ENCODE assay signal across 8 mouse cellular contexts in genomic region chr3:122245215-122245877, GRCm38 (mm10). TPM values are rescaled to one million over a fixed set of nuclear protein-coding genes. Genes with fewer than 3 reads are reported as not detected.
DNase-seq lines count a peak whose midpoint lies in the region; ATAC-seq lines count a peak whose summit lies in the region.

Gene Gclm (plus strand): TSS chr3:122245557.

- no peaks in the 10 kb centered on the region for H3K9me3 ChIP-seq in megakaryocyte, embryonic 14.5 days

- ATAC-seq in common myeloid progenitor, adult 5-6 weeks (replicated peaks; ENCODE audit: low read depth, poor library complexity, severe bottlenecking): peak; percentile 75

- H3K27me3 ChIP-seq in megakaryocyte, embryonic 14.5 days (replicated peaks): no peaks in the 10 kb centered on the region

- peaks cover 54% of the 10 kb centered on the region for H3K4me1 ChIP-seq in megakaryocyte, embryonic 14.5 days

- peak within 1 kb of the TSS; percentile 99 for H3K4me3 ChIP-seq in megakaryocyte, embryonic 14.5 days (replicated peaks)

- peak; percentile 96 for DNase-seq in ZHBTc4 (ENCODE audit: low read depth, low spot score)
- peak; percentile 90 to 95 for DNase-seq in gastrocnemius, adult 8-10 months (ENCODE audit: low spot score in 2 of 2)
- peak; percentile 69 for DNase-seq in hindlimb bud, embryonic 11.5 days (ENCODE audit: extremely low spot score, low read depth, low spot score)
- peak; percentile 78 to 95 for DNase-seq in left cerebral cortex, adult 8-10 months (ENCODE audit: low spot score in 2 of 2)
- peak; percentile 96 for DNase-seq in right cerebral cortex, postnatal 10 days (ENCODE audit: low spot score in 2 of 2)
- peak; percentile 88 for DNase-seq in urinary bladder, postnatal 25 days (ENCODE audit: low spot score)

- peaks cover 31% of the 10 kb centered on the region for H3K36me3 ChIP-seq in megakaryocyte, embryonic 14.5 days (replicated peaks; ENCODE audit: low read length)

RNA-seq across cellular contexts. Expression of gene Gclm, which starts in this region (rescaled TPM):
- 94.7 and 97.4 TPM in 2 replicates for total RNA-seq in common myeloid progenitor, adult 5-6 weeks (2017)
- total RNA-seq in gastrocnemius, adult 8-10 months (2022): 10 to 100 TPM; 22.7 to 40.7 (median 35.6) TPM
- 100 to 1,000 TPM in 1 of 4 experiments, 10 to 100 TPM in 3; 82.3 to 105 (median 88.4) TPM for total RNA-seq in left cerebral cortex, adult 8-10 months (2022)
- polyA plus RNA-seq in megakaryocyte, embryonic 14.5 days (2012; ENCODE audit: insufficient read depth, low replicate concordance): 799 and 1,910 TPM in 2 replicates

Comparison
In these comparisons a context has a peak if more than half of its experiments do, and no peak if none do; other contexts are left out.
1. Peak in every context shown above with its lines: DNase-seq, ATAC-seq and H3K4me3 ChIP-seq.